Mouse (Mus musculus) mature B cell (primary cell): ENCODE data around the gene Hoxb8.

Experiments
- in situ Hi-C: fragments of 300-500 bp; cut with MboI; formaldehyde crosslinking; loops from 2 replicates; pipeline ENCODE4 v1.14.3; 2019

Hoxb8 gene

GRCm38 (mm10) chr11:96332618-96333032, 50.9 kb downstream of the Hoxb8 start:
- in situ Hi-C loops = no loop called here

GRCm38 (mm10) chr11:96333241-96334001, 51.7 kb downstream of the Hoxb8 start:
- in situ Hi-C loops = no loop called here

GRCm38 (mm10) chr11:96334002-96334364, 52.3 kb downstream of the Hoxb8 start:
- in situ Hi-C loops = no loop called here
